Comparison of ENCODE assay signal across 9 mouse cellular contexts in the genomic region with DNA sequence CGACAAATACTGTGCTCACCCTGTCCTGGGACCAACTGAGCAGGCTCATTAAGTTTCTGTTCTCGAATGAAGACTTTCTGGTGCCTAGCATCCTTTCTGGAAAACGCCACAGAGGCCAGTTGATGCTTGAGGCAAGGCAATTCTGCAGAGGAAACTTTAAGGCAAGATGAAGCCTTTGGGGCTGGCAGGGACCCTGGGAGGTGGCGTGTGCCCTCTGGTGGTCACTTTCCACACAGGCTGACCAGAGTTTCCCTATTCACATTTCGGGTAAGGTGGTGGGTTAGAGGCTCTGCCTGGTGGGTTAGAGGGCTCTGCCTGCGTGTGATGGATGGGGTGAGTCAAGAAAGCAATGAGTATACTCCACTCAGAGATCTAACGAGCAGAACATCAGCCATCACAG. TPM values are rescaled to one million over a fixed set of nuclear protein-coding genes. Genes with fewer than 3 reads are reported as not detected.
A peak's percentile ranks its signal among the peaks of the same experiment; 100 is the strongest.
DNase-seq lines count a peak whose midpoint lies in the region; ATAC-seq and TF ChIP-seq lines count a peak whose summit lies in the region.
"Had no signal": no experiment of that assay in that cellular context is flagged by ENCODE, and none has a peak within 500 bp of the region (broad histone marks: within the 10 kb centered on the region; RNA-seq: fewer than 3 reads in every experiment).

No protein-coding gene starts in this region.

- DNase-seq in frontal cortex, postnatal 10 days (ENCODE audit: low spot score in 2 of 2), result no peak
- peak; percentile 83 for DNase-seq in 3T3-L1 (ENCODE audit: low read depth, low spot score)
- peak; percentile 68 for DNase-seq in ZHBTc4 (ENCODE audit: low read depth, low spot score)
- peak; percentile 79 for DNase-seq in forebrain, embryonic 14.5 days (ENCODE audit: low spot score)
- peak; percentile 85 for DNase-seq in kidney, postnatal 0 days (ENCODE audit: low spot score)
- DNase-seq in thymus, postnatal 0 days (ENCODE audit: low spot score), result peak; percentile 70

- no peak overlapping the region for H3K9ac ChIP-seq in forebrain, embryonic 14.5 days (ENCODE audit: low read length)
- H3K9ac ChIP-seq in kidney, postnatal 0 days (ENCODE audit: low read depth, low read length), result no peak overlapping the region
- H3K9ac ChIP-seq: limb, embryonic 15.5 days had no signal

- H3K27ac ChIP-seq in forebrain, embryonic 14.5 days (ENCODE audit: low read depth, low read length), result no peak overlapping the region
- no peak overlapping the region; the same call in 1 of the 2 replicates for H3K27ac ChIP-seq in kidney, postnatal 0 days
- H3K27ac ChIP-seq: limb, embryonic 15.5 days had no signal

- WGBS in forebrain, embryonic 14.5 days, result 18% methylated on average over 7 of the region's 7 CpGs
- WGBS in kidney, postnatal 0 days, result 17% methylated on average over 7 of the region's 7 CpGs

- no peaks in the 10 kb centered on the region for H3K27me3 ChIP-seq in forebrain, embryonic 14.5 days (replicated peaks; ENCODE audit: control insufficient read depth, insufficient read depth, low read length)
- H3K27me3 ChIP-seq in kidney, postnatal 0 days (ENCODE audit: insufficient read depth, low read length), result no peaks in the 10 kb centered on the region
- H3K27me3 ChIP-seq: limb, embryonic 15.5 days had no signal

- H3K36me3 ChIP-seq in forebrain, embryonic 14.5 days (ENCODE audit: control insufficient read depth, insufficient read depth, low read length), result no peaks in the 10 kb centered on the region
- no peaks in the 10 kb centered on the region for H3K36me3 ChIP-seq in kidney, postnatal 0 days (ENCODE audit: insufficient read depth, low read length)
- H3K36me3 ChIP-seq: limb, embryonic 15.5 days had no signal

- peak; percentile 97 for TF ChIP-seq CTCF in kidney, postnatal 0 days (IDR thresholded peaks at IDR 0.05; ENCODE audit: low read depth)

- no peaks in the 10 kb centered on the region for H3K4me1 ChIP-seq in forebrain, embryonic 14.5 days (ENCODE audit: control insufficient read depth, insufficient read depth, low read length)
- no peaks in the 10 kb centered on the region for H3K4me1 ChIP-seq in kidney, postnatal 0 days (replicated peaks; ENCODE audit: insufficient read depth, low read length)

- no peaks in the 10 kb centered on the region for H3K9me3 ChIP-seq in forebrain, embryonic 14.5 days (replicated peaks; ENCODE audit: control insufficient read depth, low read length)
- no peaks in the 10 kb centered on the region for H3K9me3 ChIP-seq in kidney, postnatal 0 days (replicated peaks; ENCODE audit: low read length)
- H3K9me3 ChIP-seq: limb, embryonic 15.5 days had no signal

- no peak overlapping the region for H3K4me2 ChIP-seq in forebrain, embryonic 14.5 days (ENCODE audit: low read length)
- no peak overlapping the region for H3K4me2 ChIP-seq in kidney, postnatal 0 days (ENCODE audit: low read length)
- H3K4me2 ChIP-seq: limb, embryonic 15.5 days had no signal

- H3K4me3 ChIP-seq in forebrain, embryonic 14.5 days (ENCODE audit: low read depth, low read length), result no peak overlapping the region
- no peak overlapping the region for H3K4me3 ChIP-seq in kidney, postnatal 0 days (replicated peaks; ENCODE audit: low read depth, low read length)
- H3K4me3 ChIP-seq: limb, embryonic 15.5 days had no signal

- ATAC-seq in frontal cortex, adult (ENCODE audit: low TSS enrichment), result peak; percentile 64; the same call in 1 of the 2 replicates
- peak; percentile 60; the same call in 1 of the 2 replicates for ATAC-seq in forebrain, embryonic 14.5 days
- ATAC-seq in kidney, postnatal 0 days (replicated peaks; ENCODE audit: low FRiP score, low read depth), result 0 out of 2 replicates have a peak, but pooled peaks have one; percentile 15
- peak; percentile 89 for ATAC-seq in megakaryocyte progenitor cell, adult 5-6 weeks (replicated peaks; ENCODE audit: poor library complexity)

RNA-seq across cellular contexts. Expression of a gene that starts 28.7 kb away (rescaled TPM):
- polyA plus RNA-seq in forebrain, embryonic 14.5 days (2014; fragmentation: Nextera tagmentation; extraction: Ambion mirVana), result 39.7 and 45.5 TPM in 2 replicates
- 141 and 160 TPM in 2 replicates for polyA plus RNA-seq in kidney, postnatal 0 days (2015; fragmentation: Nextera tagmentation; extraction: Ambion mirVana)
- 8.8 and 14.1 TPM in 2 replicates for total RNA-seq in megakaryocyte progenitor cell, adult 5-6 weeks (2015)
- 1.8 and 2.6 TPM in 2 replicates for total RNA-seq in megakaryocyte progenitor cell, adult 5-6 weeks (2017)
- polyA plus RNA-seq in thymus, postnatal 0 days (2015; fragmentation: Nextera tagmentation; extraction: Ambion mirVana), result 63.4 and 69.7 TPM in 2 replicates

Comparison
In these comparisons a context has a peak if more than half of its experiments do, and no peak if none do; other contexts are left out.
1. ATAC-seq: peak in every context shown above with its lines; median percentile 89 in megakaryocyte progenitor cell, adult 5-6 weeks; 64 in frontal cortex, adult; 60 in forebrain, embryonic 14.5 days; 15 in kidney, postnatal 0 days.
2. DNase-seq: peak in 3T3-L1 (single experiment), ZHBTc4 (single experiment), forebrain, embryonic 14.5 days (single experiment), kidney, postnatal 0 days (single experiment) and thymus, postnatal 0 days (single experiment); none in frontal cortex, postnatal 10 days (0 of 2).